Mouse (Mus musculus): ENCODE data around the gene Ubap2l. TPM values are rescaled to one million over a fixed set of nuclear protein-coding genes. Genes with fewer than 3 reads are reported as not detected.

Ubap2l gene
- polyA plus RNA-seq, 1 experiment from 2014 or later, result 197 TPM

DNA sequence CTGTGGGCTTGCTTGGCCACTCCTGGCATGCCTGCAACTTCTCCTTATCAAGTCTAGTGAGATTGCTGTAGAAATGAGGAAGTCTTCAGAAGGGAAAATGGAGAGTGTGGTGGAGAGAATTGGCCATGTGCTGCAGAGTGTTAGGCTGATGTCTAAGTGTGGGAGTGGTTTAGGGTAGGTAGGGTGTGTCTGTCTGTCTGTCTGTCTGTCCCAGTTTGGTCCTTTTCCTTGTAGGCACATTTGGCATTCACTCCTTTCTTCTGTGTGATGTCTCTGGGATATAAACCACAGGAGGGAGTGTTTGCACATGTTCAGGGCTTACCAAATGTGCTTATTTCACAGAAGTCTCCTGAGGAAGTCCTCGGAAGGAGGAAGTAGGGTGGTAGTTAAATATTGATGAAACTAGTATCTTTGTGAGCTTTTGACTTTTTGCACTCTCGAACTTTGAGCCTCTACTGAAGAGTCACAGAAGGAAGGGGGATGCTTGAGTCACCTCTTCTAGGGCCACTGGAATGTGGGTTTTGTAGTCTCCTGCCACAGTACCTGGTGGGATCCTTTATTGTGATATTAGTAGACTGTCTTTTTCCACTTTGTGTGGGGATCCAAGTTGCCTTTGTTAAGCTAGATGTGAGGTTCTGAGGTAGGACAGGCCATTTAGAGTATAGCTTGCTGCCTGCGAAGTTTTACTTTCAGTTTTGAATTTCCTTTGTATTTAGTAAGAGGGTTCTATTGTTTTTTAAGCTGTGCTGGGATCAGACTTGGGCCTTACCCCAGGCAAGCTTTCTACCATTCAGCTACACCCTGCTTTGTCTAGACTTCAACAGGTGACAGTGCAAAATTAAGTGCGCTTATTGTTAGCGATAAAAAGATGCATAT is 29.2 kb upstream of the Ubap2l start:
- no peak for ATAC-seq (replicated peaks; ENCODE audit: low FRiP score)
- Histone ChIP-seq H3K4me2 (peak overlapping the region; percentile 78), H3K36me3 (peaks cover 15% of the 10 kb centered on the region), H3K4me1 (peaks cover 63% of the 10 kb centered on the region), H3K9me3 (replicated peaks) (no peaks in the 10 kb centered on the region), H3K27me3 (no peaks in the 10 kb centered on the region), H3K4me3 (replicated peaks) (peak overlapping the region; percentile 87), H3K9ac (peak overlapping the region; percentile 42), H3K27ac (peak overlapping the region; percentile 69)
- WGBS, result 66% methylated on average over 5 of the region's 5 CpGs

DNA sequence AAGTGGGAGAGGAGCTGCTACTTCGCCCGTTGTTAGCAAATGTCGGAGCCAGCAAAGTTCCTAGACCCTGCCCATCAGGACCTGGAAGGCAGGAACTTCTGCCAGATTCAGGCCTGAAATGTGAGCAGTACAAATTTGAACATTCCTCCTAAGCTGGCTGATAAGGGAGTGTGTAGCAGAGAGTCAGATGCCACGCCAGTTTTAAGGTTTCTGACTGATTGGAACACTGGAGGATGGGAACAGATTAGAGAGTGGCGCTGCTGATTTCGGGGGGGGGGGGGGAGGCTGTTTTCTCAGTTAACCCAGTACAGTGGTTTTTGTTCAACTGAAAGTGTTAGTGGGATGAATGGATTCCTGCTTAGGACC is 28.1 kb upstream of the Ubap2l start:
- Histone ChIP-seq H3K9me3 (replicated peaks) (no peaks in the 10 kb centered on the region), H3K4me1 (peaks cover 63% of the 10 kb centered on the region), H3K4me2 (peak overlapping the region; percentile 78), H3K9ac (peak overlapping the region; percentile 89), H3K36me3 (peaks cover 11% of the 10 kb centered on the region), H3K27ac (peak overlapping the region; percentile 99), H3K27me3 (no peaks in the 10 kb centered on the region), H3K4me3 (replicated peaks) (peak overlapping the region; percentile 87)
- WGBS, result 0% methylated on average over 6 of the region's 6 CpGs
- no peak for ATAC-seq (replicated peaks; ENCODE audit: low FRiP score)

DNA sequence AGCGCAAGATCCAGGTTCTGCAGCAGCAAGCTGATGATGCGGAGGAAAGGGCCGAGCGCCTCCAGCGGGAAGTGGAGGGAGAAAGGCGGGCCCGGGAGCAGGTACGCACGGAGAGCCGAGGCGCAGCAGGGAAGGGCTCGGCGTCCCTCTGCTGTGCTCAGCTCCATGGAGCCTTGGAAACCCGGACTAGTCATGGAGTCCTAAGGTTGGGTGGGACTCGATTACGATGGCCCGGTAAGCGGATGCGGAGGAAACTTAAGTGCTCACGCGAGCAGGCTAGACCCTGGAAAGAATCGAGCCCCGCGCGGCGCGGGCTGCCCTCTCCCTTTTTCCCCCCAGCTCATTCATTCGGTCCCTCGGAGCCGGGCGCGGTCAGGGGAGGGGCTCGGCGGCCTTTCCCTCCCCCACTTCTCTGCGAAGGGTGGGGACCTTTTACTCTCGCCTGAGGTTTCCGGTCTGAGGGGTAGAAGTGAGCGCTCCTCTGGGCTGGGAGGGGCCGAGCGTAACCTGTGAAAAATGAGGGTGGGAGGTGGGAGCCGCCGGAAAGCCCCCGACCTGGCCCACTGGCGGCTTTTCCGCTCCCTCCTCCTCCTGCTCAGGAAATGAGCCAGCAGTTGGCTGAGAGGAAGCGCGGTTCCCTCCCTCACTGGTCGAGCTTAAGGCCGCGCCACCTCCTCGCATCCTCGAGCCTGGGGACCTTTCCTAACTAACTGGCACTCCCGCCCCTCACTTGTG is 27.5 kb upstream of the Ubap2l start:
- Histone ChIP-seq H3K4me3 (replicated peaks) (peak overlapping the region; percentile 87), H3K4me1 (peaks cover 58% of the 10 kb centered on the region), H3K9me3 (replicated peaks) (no peaks in the 10 kb centered on the region), H3K27ac (peak overlapping the region; percentile 99), H3K9ac (peak overlapping the region; percentile 89), H3K36me3 (peaks cover 11% of the 10 kb centered on the region), H3K4me2 (peak overlapping the region; percentile 78), H3K27me3 (no peaks in the 10 kb centered on the region)
- peak; percentile 65 for ATAC-seq (replicated peaks; ENCODE audit: low FRiP score)
- 0% methylated on average over 53 of the region's 53 CpGs for WGBS

DNA sequence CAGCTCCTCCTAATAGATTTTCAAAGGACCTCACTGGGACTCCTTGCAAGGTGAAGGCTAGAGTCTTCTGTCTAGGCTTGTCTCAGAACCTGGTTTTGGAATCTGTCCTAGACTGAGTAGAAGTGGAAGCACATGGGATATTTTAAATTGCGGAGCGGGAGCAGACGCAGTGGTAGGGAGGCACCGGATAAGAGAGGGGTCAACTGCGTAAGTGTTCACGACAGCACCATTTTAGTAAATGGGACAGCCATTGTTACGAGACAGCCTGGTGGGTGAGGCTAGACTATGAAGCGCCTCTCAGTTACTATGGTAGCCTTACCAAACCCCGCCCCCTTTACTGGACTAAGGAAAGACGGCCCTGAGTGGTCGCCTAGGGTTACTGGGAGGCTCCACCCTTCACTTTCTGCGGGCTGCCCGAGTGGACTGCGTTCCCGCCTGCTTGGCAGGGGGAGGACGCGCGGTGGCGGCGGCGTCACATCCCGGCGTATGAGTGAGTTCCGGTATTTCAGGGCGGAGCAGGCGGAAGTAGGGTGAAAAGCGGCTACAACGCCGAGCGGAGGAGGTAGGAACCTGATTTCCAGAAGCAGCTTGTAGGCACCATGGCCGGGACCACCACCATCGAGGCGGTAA is 26.8 kb upstream of the Ubap2l start:
- Histone ChIP-seq H3K9me3 (replicated peaks) (no peaks in the 10 kb centered on the region), H3K27me3 (no peaks in the 10 kb centered on the region), H3K9ac (peak overlapping the region; percentile 89), H3K27ac (peak overlapping the region; percentile 99), H3K4me1 (peaks cover 51% of the 10 kb centered on the region), H3K4me2 (peak overlapping the region; percentile 78), H3K4me3 (replicated peaks) (peak overlapping the region; percentile 87), H3K36me3 (peaks cover 9% of the 10 kb centered on the region)
- ATAC-seq (replicated peaks; ENCODE audit: low FRiP score), result peak; percentile 96
- under 1% methylated on average over 33 of the region's 33 CpGs for WGBS

DNA sequence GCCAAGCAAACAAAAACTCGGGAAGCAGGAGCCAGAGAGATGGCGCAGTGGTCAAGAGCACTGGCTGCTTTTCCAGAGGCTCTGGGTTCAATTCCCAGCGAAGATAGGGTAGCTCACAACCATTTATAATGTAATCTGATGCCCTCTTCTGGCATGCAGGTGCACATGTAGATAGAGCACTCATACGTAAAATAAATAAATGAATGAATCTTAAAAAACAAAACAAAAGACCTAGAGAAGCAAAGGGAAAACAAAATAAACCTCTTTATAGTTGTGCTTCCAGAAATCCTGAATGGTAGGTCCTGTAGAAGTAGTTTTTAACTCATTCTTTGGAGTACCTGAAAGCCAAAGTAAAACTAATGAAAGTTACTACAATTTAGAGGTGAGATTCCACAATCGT is 25.8 kb upstream of the Ubap2l start:
- peaks cover 8% of the 10 kb centered on the region for H3K36me3 ChIP-seq
- H3K4me2 ChIP-seq, result no peak overlapping the region
- H3K4me1 ChIP-seq, result peaks cover 41% of the 10 kb centered on the region
- no peaks in the 10 kb centered on the region for H3K27me3 ChIP-seq
- H3K4me3 ChIP-seq (replicated peaks), result no peak overlapping the region
- 48% methylated on average over 5 of the region's 5 CpGs for WGBS
- no peak overlapping the region for H3K9ac ChIP-seq
- no peaks in the 10 kb centered on the region for H3K9me3 ChIP-seq (replicated peaks)
- H3K27ac ChIP-seq, result no peak overlapping the region
- no peak for ATAC-seq (replicated peaks; ENCODE audit: low FRiP score)

DNA sequence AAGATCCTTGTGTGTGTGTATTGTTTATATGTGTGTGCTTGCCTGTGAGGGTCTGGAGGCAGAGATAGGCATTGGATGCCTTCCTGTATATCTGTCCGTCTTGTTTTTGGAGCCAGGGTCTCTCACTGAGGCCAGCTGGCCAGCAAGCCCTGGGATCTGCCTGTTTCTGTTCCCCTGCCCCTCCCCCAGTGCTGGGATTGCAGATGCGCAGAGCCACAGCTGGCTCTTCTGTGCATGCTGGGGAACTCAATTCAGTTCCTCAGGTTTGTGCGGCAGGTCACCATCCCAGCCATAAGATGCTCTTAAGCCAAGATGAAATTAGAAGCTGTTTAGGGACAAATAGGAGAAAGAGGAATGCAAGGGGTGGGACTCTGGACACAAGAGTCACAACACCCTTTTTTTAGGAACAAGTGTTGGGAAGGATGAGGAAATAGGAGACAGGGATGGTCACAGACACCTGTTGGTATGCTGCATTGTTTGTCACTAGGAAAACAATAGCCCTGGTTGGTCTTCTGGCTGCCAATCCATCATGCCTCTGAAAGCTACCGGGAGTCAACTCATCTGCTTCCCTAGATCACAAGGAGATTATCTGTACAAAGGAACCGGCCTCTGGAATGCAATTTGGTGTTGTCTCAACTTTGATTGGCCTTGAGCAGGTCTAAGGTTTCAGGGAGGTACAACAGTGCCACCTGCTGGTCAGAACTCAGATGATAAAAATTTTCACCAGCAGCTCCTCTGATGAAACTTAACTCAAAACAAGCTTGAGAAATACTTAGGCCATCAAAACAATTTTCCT is 24.7 kb upstream of the Ubap2l start:
- Histone ChIP-seq H3K4me3 (replicated peaks) (no peak overlapping the region), H3K9me3 (replicated peaks) (no peaks in the 10 kb centered on the region), H3K4me2 (peak overlapping the region; percentile 37), H3K9ac (no peak overlapping the region), H3K27me3 (no peaks in the 10 kb centered on the region), H3K27ac (0 out of 2 replicates have a peak overlapping the region, but pooled peaks have one; percentile 16), H3K36me3 (peaks cover 5% of the 10 kb centered on the region; the same call in 1 of the 2 replicates), H3K4me1 (peaks cover 30% of the 10 kb centered on the region)
- 12% methylated on average over 5 of the region's 5 CpGs for WGBS
- no peak for ATAC-seq (replicated peaks; ENCODE audit: low FRiP score)

DNA sequence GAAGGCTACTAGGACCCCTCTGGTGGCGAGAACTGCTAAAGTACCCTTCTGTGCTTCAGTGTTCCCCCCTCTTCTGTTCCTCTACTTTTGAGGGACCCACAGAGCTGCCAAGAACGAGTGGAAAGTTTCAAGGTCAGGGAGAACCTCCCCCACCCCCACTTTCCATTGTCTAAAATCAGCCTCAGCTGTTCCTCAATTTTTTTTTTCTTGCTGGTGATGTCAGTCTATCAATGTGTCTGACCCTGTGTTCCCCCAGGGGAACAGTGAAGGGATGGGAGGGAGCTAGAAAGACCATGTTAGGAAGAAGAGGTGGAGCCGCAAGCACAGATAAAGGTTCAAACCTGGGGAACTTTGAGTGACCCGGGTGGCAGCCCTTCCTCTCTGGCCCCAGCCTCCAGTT is 19.9 kb upstream of the Ubap2l start, which contains the start of gene Tpm3:
Tpm3 (plus strand) TSS at position 356 of the 400 bp plus-strand sequence.
- no peak within 1 kb of the TSS for H3K27ac ChIP-seq
- H3K9me3 ChIP-seq (replicated peaks), result no peaks in the 10 kb centered on the region
- H3K9ac ChIP-seq, result no peak within 1 kb of the TSS
- 65% methylated on average over 4 of the region's 4 CpGs for WGBS
- ATAC-seq (replicated peaks; ENCODE audit: low FRiP score), result no peak
- no peaks in the 10 kb centered on the region for H3K36me3 ChIP-seq
- peaks cover 8% of the 10 kb centered on the region for H3K4me1 ChIP-seq
- H3K27me3 ChIP-seq, result no peaks in the 10 kb centered on the region
- H3K4me3 ChIP-seq (replicated peaks), result no peak within 1 kb of the TSS
- no peak within 1 kb of the TSS for H3K4me2 ChIP-seq

DNA sequence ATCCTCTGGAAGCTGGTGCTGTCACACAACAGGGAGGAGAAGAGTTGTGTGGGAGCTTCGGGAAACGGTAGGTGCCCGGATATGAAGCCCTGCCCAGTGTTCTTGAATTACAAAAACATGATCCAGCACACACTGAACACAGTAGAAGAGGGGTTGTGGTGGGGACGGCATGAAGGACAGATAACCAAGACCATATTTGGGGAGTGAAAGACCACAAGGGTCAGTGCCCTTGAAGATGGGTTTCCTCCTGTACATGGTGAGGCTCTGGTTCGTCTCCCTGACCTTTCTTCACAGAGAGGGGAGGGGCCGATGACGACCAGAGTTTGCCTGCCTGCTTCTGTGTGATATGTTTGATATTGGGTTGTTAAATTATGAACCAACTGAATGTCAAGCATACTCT is 17.3 kb upstream of the Ubap2l start:
- Histone ChIP-seq H3K9ac (no peak overlapping the region), H3K27ac (no peak overlapping the region), H3K4me1 (no peaks in the 10 kb centered on the region), H3K4me3 (replicated peaks) (no peak overlapping the region), H3K9me3 (replicated peaks) (no peaks in the 10 kb centered on the region), H3K36me3 (peaks cover 14% of the 10 kb centered on the region; the same call in 1 of the 2 replicates), H3K27me3 (no peaks in the 10 kb centered on the region), H3K4me2 (peak overlapping the region; percentile 9; the same call in 1 of the 2 replicates)
- 45% methylated on average over 7 of the region's 7 CpGs for WGBS
- no peak for ATAC-seq (replicated peaks; ENCODE audit: low FRiP score)

DNA sequence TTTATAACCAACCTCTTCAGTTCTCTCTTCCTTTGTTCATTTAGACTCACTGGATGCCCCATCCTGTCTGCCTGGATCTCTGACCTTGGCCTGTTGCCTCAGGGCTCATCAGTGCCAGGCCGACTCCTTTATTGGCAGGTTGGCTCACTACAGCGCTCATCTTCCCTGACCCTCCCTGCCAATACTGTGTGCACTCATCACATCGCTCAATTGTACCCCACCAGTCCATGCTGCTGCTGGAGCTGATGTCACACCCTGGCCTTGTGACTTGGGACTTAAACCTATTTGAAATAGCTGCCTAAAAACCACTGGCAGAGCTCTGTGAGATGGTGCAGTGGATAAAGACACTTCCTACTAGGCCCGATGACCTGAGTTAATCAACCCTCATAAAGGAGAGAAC is 15.4 kb upstream of the Ubap2l start:
- 87% methylated on average over 4 of the region's 4 CpGs for WGBS

DNA sequence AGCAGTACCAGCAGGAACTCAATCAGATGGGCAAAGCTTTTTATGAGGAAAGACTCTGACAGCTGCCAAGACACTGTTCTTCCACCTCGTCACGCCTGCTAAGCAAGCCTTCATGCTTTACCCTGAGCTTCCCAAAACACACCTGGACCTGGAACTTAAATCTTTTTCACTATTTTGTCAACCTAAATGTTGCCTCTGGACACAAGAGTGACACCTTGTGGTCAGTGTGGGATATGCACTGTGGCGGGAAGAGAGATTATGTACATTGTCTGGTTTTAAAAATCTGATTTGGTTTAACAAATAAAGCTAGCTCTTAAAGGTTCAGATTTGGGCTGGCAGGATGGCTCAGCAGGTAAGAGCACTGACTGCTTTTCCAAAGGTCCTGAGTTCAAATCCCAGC is 13.1 kb upstream of the Ubap2l start:
- Histone ChIP-seq H3K27ac (peak overlapping the region; percentile 32; the same call in 1 of the 2 replicates), H3K4me3 (replicated peaks) (no peak overlapping the region), H3K9ac (no peak overlapping the region), H3K4me2 (no peak overlapping the region), H3K4me1 (no peaks in the 10 kb centered on the region), H3K27me3 (no peaks in the 10 kb centered on the region), H3K36me3 (peaks cover 53% of the 10 kb centered on the region), H3K9me3 (replicated peaks) (no peaks in the 10 kb centered on the region)
- no peak for ATAC-seq (replicated peaks; ENCODE audit: low FRiP score)
- 39% methylated on average over 3 of the region's 3 CpGs for WGBS

More for the DNA sequence above, 15.4 kb upstream of the Ubap2l start:
- H3K27ac ChIP-seq, result no peak overlapping the region
- ATAC-seq (replicated peaks; ENCODE audit: low FRiP score), result no peak
- no peak overlapping the region for H3K4me2 ChIP-seq
- no peaks in the 10 kb centered on the region for H3K9me3 ChIP-seq (replicated peaks)
- H3K4me3 ChIP-seq (replicated peaks), result no peak overlapping the region
- peaks cover 30% of the 10 kb centered on the region for H3K36me3 ChIP-seq
- no peaks in the 10 kb centered on the region for H3K4me1 ChIP-seq
- no peak overlapping the region for H3K9ac ChIP-seq
- no peaks in the 10 kb centered on the region for H3K27me3 ChIP-seq

DNA sequence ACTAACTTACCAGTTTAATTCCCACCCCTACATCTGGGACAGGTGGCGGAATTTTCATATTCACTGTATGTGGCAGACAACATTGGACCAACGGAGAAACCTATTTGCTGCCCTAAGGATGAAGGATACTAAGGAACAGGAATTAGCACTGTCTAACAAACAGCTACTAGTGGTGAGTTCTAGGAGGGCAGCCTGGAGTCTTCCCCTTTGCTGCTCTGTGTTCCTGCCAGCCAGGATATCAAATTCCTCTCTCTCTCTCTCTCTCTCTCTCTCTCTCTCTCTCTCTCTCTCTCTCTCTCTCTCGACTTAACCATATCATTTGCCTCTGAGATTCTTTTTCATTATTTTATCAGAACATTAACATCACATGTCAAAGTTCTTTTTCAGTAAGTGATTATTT is 12.0 kb upstream of the Ubap2l start:
- no peak overlapping the region for H3K9ac ChIP-seq
- H3K4me2 ChIP-seq, result no peak overlapping the region
- no peaks in the 10 kb centered on the region for H3K9me3 ChIP-seq (replicated peaks)
- H3K4me3 ChIP-seq (replicated peaks), result no peak overlapping the region
- WGBS, result 83% methylated on average over 3 of the region's 3 CpGs
- H3K4me1 ChIP-seq, result no peaks in the 10 kb centered on the region
- H3K27ac ChIP-seq, result no peak overlapping the region
- peaks cover 63% of the 10 kb centered on the region for H3K36me3 ChIP-seq
- ATAC-seq (replicated peaks; ENCODE audit: low FRiP score), result no peak
- H3K27me3 ChIP-seq, result no peaks in the 10 kb centered on the region

All from kidney, embryonic 15.5 days (tissue).